Mouse (Mus musculus) cerebellum, adult 2 months (tissue): ENCODE measurements around the gene 1700025B11Rik.

Experiments
- CTCF ChIP-seq: fragments of 200-500 bp; IDR thresholded peaks from 2 replicates; pipeline ENCODE4 v1.5.1; 2011; ENCODE audit warnings: low read depth, mild to moderate bottlenecking, control low read depth, low read length, moderate library complexity, borderline replicate concordance; ENCODE audit not compliant: insufficient read depth
- POLR2A ChIP-seq: fragments of 200-500 bp; IDR thresholded peaks from 2 replicates; pipeline ENCODE4 v1.6.1; 2011; ENCODE audit warnings: low read length, control low read depth, borderline replicate concordance; ENCODE audit not compliant: insufficient read depth

DNA sequence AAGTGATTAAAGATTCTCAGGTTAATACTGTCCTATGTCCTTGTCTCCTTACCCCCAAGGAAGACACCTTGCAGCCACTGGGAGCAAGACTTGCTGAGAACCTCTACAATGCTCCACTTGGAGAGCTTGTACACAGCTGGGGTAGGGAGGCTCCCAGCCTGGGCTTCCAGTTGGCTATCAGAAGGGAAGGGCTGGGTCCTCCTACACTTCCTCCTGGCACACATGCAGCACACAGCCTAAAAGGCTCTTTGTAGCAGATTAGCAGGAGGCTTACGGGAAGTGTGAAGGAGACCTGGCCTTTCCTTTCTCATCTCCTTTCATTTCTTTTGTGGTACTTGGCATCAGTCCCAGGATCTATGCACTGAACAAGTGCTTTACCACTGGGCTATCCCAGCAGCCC lies 20.0 kb upstream of the 1700025B11Rik start:
- TF ChIP-seq CTCF, result no peak
- TF ChIP-seq POLR2A, result no peak
